Mouse (Mus musculus) MEL (cell line): ENCODE measurements around the gene Gm9747. TPM values are rescaled to one million over a fixed set of nuclear protein-coding genes. Genes with fewer than 3 reads are reported as not detected.

Experiments
- DNase-seq: peaks from one replicate; pipeline ENCODE4 v3.0.0; 2011; ENCODE audit warnings: low read depth, low spot score
- H3K27ac ChIP-seq: 2 replicates; pipeline ENCODE4 v1.5.1; 2012; ENCODE audit warnings: low read depth, mild to moderate bottlenecking, control low read depth, low read length, moderate library complexity; ENCODE audit not compliant: control insufficient read depth
- H3K27me3 ChIP-seq, 2 experiments: fragments of 150-350 bp in 1 of 2; sonication (generic) in 1 of 2; 2 replicates each; pipeline ENCODE4 v1.6.1; 2012; ENCODE audit warnings: low read length in 2 of 2, mild to moderate bottlenecking in 2 of 2, improper control_type of control experiment in 1 of 2, moderate library complexity in 1 of 2; ENCODE audit not compliant: insufficient read depth in 2 of 2, control insufficient read depth in 1 of 2
- H3K36me3 ChIP-seq, 2 experiments: 2 replicates each; pipeline ENCODE4 v1.6.1; 2012 to 2014; ENCODE audit warnings: low read length in 2 of 2, improper control_type of control experiment in 1 of 2, inconsistent platforms in 1 of 2, mild to moderate bottlenecking in 1 of 2; ENCODE audit not compliant: insufficient read depth in 2 of 2, control insufficient read depth in 1 of 2
- H3K4me1 ChIP-seq, 2 experiments: fragments of 150-350 bp in 1 of 2; sonication (generic) in 1 of 2; 2 replicates each; pipeline ENCODE4 v1.6.1; 2012; ENCODE audit warnings: low read length in 2 of 2, improper control_type of control experiment in 1 of 2, mild to moderate bottlenecking in 1 of 2; ENCODE audit not compliant: insufficient read depth in 2 of 2, control insufficient read depth in 1 of 2
- H3K4me3 ChIP-seq, 2 experiments: fragments of 150-350 bp in 1 of 2; sonication (generic) in 1 of 2; 2 replicates each; pipeline ENCODE4 v1.5.1; 2012; ENCODE audit warnings: low read depth in 2 of 2, low read length in 2 of 2, mild to moderate bottlenecking in 2 of 2, moderate library complexity in 2 of 2, control low read depth in 1 of 2, improper control_type of control experiment in 1 of 2; ENCODE audit not compliant: control insufficient read depth in 1 of 2, insufficient read depth in 1 of 2
- H3K79me2 ChIP-seq: 2 replicates; pipeline ENCODE4 v1.6.1; 2012; ENCODE audit warnings: mild to moderate bottlenecking, low read length, moderate library complexity; ENCODE audit not compliant: control insufficient read depth, poor library complexity, insufficient read depth
- H3K9ac ChIP-seq: 2 replicates; pipeline ENCODE4 v1.6.1; 2012; ENCODE audit warnings: low read depth, mild to moderate bottlenecking, control low read depth, low read length, moderate library complexity; ENCODE audit not compliant: control insufficient read depth, poor library complexity, severe bottlenecking
- H3K9me3 ChIP-seq: fragments of 150-350 bp; sonication (generic); replicated peaks from 2 replicates; pipeline ENCODE4 v1.6.1; 2012; ENCODE audit warnings: mild to moderate bottlenecking, low read length, improper control_type of control experiment, moderate library complexity; ENCODE audit not compliant: insufficient read depth
- BHLHE40 ChIP-seq: IDR thresholded peaks from 2 replicates; pipeline ENCODE4 v1.6.1; 2012; ENCODE audit warnings: low read depth, mild to moderate bottlenecking, inconsistent platforms, low read length, improper control_type of control experiment, borderline replicate concordance
- CHD2 ChIP-seq: IDR thresholded peaks from 2 replicates; pipeline ENCODE4 v1.6.1; 2011; ENCODE audit warnings: low read length, improper control_type of control experiment
- E2F4 ChIP-seq: IDR thresholded peaks from 2 replicates; pipeline ENCODE4 v1.6.1; 2011; ENCODE audit warnings: low read depth, low read length, improper control_type of control experiment, borderline replicate concordance
- EP300 ChIP-seq, 2 experiments: IDR thresholded peaks; 2 replicates each; pipeline ENCODE4 v1.6.1; 2011; ENCODE audit warnings: improper control_type of control experiment in 2 of 2, low read length in 2 of 2, low read depth in 1 of 2, mild to moderate bottlenecking in 1 of 2
- KAT2A ChIP-seq: conservative IDR thresholded peaks from 2 replicates; pipeline ENCODE4 v1.6.1; 2012; ENCODE audit warnings: low read depth, low read length, improper control_type of control experiment, inconsistent platforms
- MAFK ChIP-seq: IDR thresholded peaks from 2 replicates; pipeline ENCODE4 v1.6.1; 2011; ENCODE audit warnings: low read depth, mild to moderate bottlenecking, low read length, improper control_type of control experiment, borderline replicate concordance
- MAX ChIP-seq: IDR thresholded peaks from 2 replicates; pipeline ENCODE4 v1.6.1; 2011; ENCODE audit warnings: low read length, improper control_type of control experiment
- MAZ ChIP-seq: IDR thresholded peaks from 2 replicates; pipeline ENCODE4 v1.6.1; 2012; ENCODE audit warnings: low read depth, mild to moderate bottlenecking, inconsistent platforms, low read length, improper control_type of control experiment
- MYB ChIP-seq: IDR thresholded peaks from 2 replicates; pipeline ENCODE4 v1.6.1; 2011; ENCODE audit warnings: mild to moderate bottlenecking, low read depth, low read length, improper control_type of control experiment
- MYC ChIP-seq: IDR thresholded peaks from 2 replicates; pipeline ENCODE4 v1.6.1; 2011; ENCODE audit warnings: low read depth, mild to moderate bottlenecking, low read length, improper control_type of control experiment, moderate library complexity
- RCOR1 ChIP-seq: IDR thresholded peaks from 2 replicates; pipeline ENCODE4 v1.6.1; 2012; ENCODE audit warnings: low read depth, mild to moderate bottlenecking, inconsistent platforms, low read length, improper control_type of control experiment
- SIN3A ChIP-seq: IDR thresholded peaks from 2 replicates; pipeline ENCODE4 v1.6.1; 2012; ENCODE audit warnings: low read length, improper control_type of control experiment, inconsistent platforms
- TAL1 ChIP-seq: IDR thresholded peaks from 2 replicates; pipeline ENCODE4 v1.6.1; 2012; ENCODE audit warnings: mild to moderate bottlenecking, inconsistent platforms, low read length, moderate library complexity, mixed read lengths
- TBP ChIP-seq: IDR thresholded peaks from 2 replicates; pipeline ENCODE4 v1.8.0; 2011; ENCODE audit warnings: low read depth, low read length, improper control_type of control experiment
- TCF12 ChIP-seq: IDR thresholded peaks from 2 replicates; pipeline ENCODE4 v1.6.1; 2014; ENCODE audit warnings: low read depth, mild to moderate bottlenecking, inconsistent platforms, low read length, improper control_type of control experiment, moderate library complexity
- UBTF ChIP-seq: IDR thresholded peaks from 2 replicates; pipeline ENCODE4 v1.6.1; 2012; ENCODE audit warnings: low read depth, mild to moderate bottlenecking, inconsistent platforms, low read length, improper control_type of control experiment, moderate library complexity, borderline replicate concordance; ENCODE audit not compliant: insufficient read depth
- USF2 ChIP-seq, 2 experiments: IDR thresholded peaks; 2 replicates each; pipeline ENCODE4 v1.6.1; 2011 to 2012; ENCODE audit warnings: improper control_type of control experiment in 2 of 2, low read length in 2 of 2, borderline replicate concordance in 1 of 2, inconsistent platforms in 1 of 2, low read depth in 1 of 2, mild to moderate bottlenecking in 1 of 2; ENCODE audit not compliant: insufficient read depth in 1 of 2
- ZMIZ1 ChIP-seq: IDR thresholded peaks from 2 replicates; pipeline ENCODE4 v1.6.1; 2012; ENCODE audit warnings: low read depth, mild to moderate bottlenecking, inconsistent platforms, low read length, improper control_type of control experiment, moderate library complexity
- ZNF384 ChIP-seq: IDR thresholded peaks from 2 replicates; pipeline ENCODE4 v1.6.1; 2012; ENCODE audit warnings: low read depth, mild to moderate bottlenecking, inconsistent platforms, low read length, improper control_type of control experiment
- polyA plus RNA-seq, 2 experiments: library from polyadenylated mRNA; stranded (reverse) in 1 of 2; unstranded in 1 of 2; fragments of >175 nt in 1 of 2; fragments of >200 nt in 1 of 2; gene quantifications; 2 replicates each; pipeline versions ENCODE4 v1.2.1 to v1.2.4; 2012; ENCODE audit warnings: low replicate concordance in 2 of 2, low read depth in 1 of 2; ENCODE audit not compliant: insufficient read length in 2 of 2, insufficient read depth in 1 of 2, missing spikeins in 1 of 2
- total RNA-seq: library from RNA; depleted of rRNA; stranded (reverse); fragments of 300-350 nt; gene quantifications from 2 replicates; pipeline ENCODE4 v1.2.3, GENCODE M21; 2012

Gene Gm9747
- total and polyA plus RNA-seq, 3 experiments: not detected

DNA sequence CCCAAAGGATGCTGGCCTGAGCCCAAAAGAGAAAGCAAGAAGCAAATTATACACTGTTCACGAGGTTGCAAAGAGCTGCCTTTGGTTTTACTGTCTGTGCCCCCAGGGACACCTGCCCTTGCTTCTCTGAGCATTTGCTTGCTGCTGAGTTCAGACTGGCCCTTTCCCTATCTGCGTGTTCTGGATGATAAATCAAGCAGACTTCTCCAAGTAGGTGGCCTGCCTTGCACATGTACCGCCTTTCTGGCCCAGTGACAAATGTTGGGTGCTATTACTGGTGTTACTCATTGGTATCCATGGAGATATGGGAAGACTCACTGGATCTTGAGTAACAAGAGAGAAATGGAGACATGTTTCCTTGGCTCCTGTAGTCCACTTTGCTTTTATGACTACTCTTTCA is 43.4 kb upstream of the Gm9747 start:
- no peak for DNase-seq
- H3K9ac ChIP-seq: no peak overlapping the region
- H3K27ac ChIP-seq: no peak overlapping the region
- H3K27me3 ChIP-seq: no peaks in the 10 kb centered on the region
- no peak overlapping the region for H3K4me3 ChIP-seq
- H3K9me3 ChIP-seq: no peaks in the 10 kb centered on the region
- TF ChIP-seq TBP (no peak), MAZ (no peak), MAX (no peak), EP300 (IDR thresholded peaks at IDR 0.05; ENCODE audit: low read depth in 1 of 2, low read length in 2 of 2) (no peak), RCOR1 (no peak), ZMIZ1 (no peak), ZNF384 (no peak), SIN3A (no peak), USF2 (IDR thresholded peaks at IDR 0.05; ENCODE audit: borderline replicate concordance in 1 of 2, insufficient read depth in 1 of 2, low read depth in 1 of 2, low read length in 2 of 2) (no peak), E2F4 (no peak), MYC (no peak)
- no peaks in the 10 kb centered on the region for H3K36me3 ChIP-seq
- H3K79me2 ChIP-seq: no peaks in the 10 kb centered on the region
- H3K4me1 ChIP-seq: no peaks in the 10 kb centered on the region

- no peaks in the 10 kb centered on the region for H3K4me1 ChIP-seq
Observed at GRCm38 (mm10) chr1:82191579-82191978, 41.3 kb upstream of the Gm9747 start.

DNA sequence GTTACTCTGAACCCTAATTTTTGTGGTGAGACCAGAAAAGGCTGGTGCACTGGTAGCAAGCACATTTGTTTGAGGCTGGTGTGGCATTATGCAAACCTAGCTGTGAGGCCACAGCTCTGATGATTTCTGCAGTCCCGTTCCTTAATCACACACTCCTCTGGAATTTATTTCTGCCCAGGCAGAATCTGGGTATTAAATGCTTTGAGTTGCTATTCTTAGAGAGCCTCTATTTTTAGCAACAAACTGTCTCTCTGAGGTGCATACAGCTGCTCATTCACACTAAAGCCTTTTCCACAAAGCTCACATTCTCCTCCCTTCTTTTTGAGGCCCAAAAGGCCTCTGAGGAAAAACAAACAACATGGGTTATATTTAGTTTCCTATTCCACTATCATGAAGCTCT is 33.0 kb upstream of the Gm9747 start:
- Histone ChIP-seq H3K9me3 (no peaks in the 10 kb centered on the region), H3K27me3 (no peaks in the 10 kb centered on the region)
- TF ChIP-seq KAT2A (no peak), MAFK (no peak), TCF12 (no peak), BHLHE40 (no peak), MYB (no peak), TAL1 (no peak), E2F4 (no peak)
- TF ChIP-seq, all 39 proteins: peak for 0
- Histone ChIP-seq H3K79me2 (no peaks in the 10 kb centered on the region), H3K4me3 (no peak overlapping the region), H3K4me1 (no peaks in the 10 kb centered on the region), H3K27ac (no peak overlapping the region), H3K9ac (no peak overlapping the region), H3K36me3 (no peaks in the 10 kb centered on the region)
- no peak for DNase-seq

More at GRCm38 (mm10) chr1:82191579-82191978, 41.3 kb upstream of the Gm9747 start:
- Histone ChIP-seq H3K9ac (no peak overlapping the region), H3K4me3 (no peak overlapping the region), H3K36me3 (no peaks in the 10 kb centered on the region), H3K27me3 (no peaks in the 10 kb centered on the region), H3K79me2 (no peaks in the 10 kb centered on the region), H3K9me3 (no peaks in the 10 kb centered on the region), H3K27ac (no peak overlapping the region)
- no peak for DNase-seq
- TF ChIP-seq CHD2: no peak
- TF ChIP-seq UBTF: no peak
- no peak for TF ChIP-seq MAX
